Mouse (Mus musculus): ENCODE results near the gene Olfr1265. TPM values are rescaled to one million over a fixed set of nuclear protein-coding genes. Genes with fewer than 3 reads are reported as not detected.

Olfr1265 gene
- under 1 TPM; 0.07 to 0.23 TPM for polyA plus RNA-seq (2017; shearing (Covaris generic))

GRCm38 (mm10) chr2:90035037-90035436 is at the start of gene Olfr1265:
Gene Olfr1265, plus strand, starts transcription at chr2:90035337.

GRCm38 (mm10) chr2:89990921-89991320 is 44.2 kb upstream of the Olfr1265 start, which contains the start of gene Olfr1261:
Gene Olfr1261, plus strand, starts transcription at chr2:89991221.

GRCm38 (mm10) chr2:89999845-90000244 is 35.3 kb upstream of the Olfr1265 start, which contains the start of gene Olfr1262:
Gene Olfr1262, plus strand, starts transcription at chr2:90000145.

GRCm38 (mm10) chr2:90011831-90012230 is 23.3 kb upstream of the Olfr1265 start, which contains the start of gene Olfr1263:
Gene Olfr1263, plus strand, starts transcription at chr2:90012131.

GRCm38 (mm10) chr2:90025477-90025876 is 9.7 kb upstream of the Olfr1265 start, which contains the start of gene Olfr1264:
Gene Olfr1264, minus strand, starts transcription at chr2:90025577.

GRCm38 (mm10) chr2:90063494-90063893 is 28.4 kb downstream of the Olfr1265 start, which contains the start of gene Olfr140:
Gene Olfr140, minus strand, starts transcription at chr2:90063594.

Other genes with a start within 250 kb of the Olfr1265 start
- gene Olfr1254, start 241.7 kb upstream of the Olfr1265 start, polyA plus RNA-seq (2017; shearing (Covaris generic)) = not detected
- gene Olfr1255, start 223.3 kb upstream of the Olfr1265 start, polyA plus RNA-seq (2017; shearing (Covaris generic)) = not detected
- not detected for gene Olfr1256, start 193.8 kb upstream of the Olfr1265 start, polyA plus RNA-seq (2017; shearing (Covaris generic))
- under 1 TPM in 1 of 2 experiments, not detected in 1; 0.67 TPM for gene Olfr48, start 187.1 kb upstream of the Olfr1265 start, polyA plus RNA-seq (2017; shearing (Covaris generic))
- gene Olfr1257, start 156.9 kb upstream of the Olfr1265 start, polyA plus RNA-seq (2017; shearing (Covaris generic)) = not detected
- under 1 TPM in 1 of 2 experiments, not detected in 1; 0.37 TPM for gene Olfr1258, start 108.0 kb upstream of the Olfr1265 start, polyA plus RNA-seq (2017; shearing (Covaris generic))
- gene Olfr1259, start 86.7 kb upstream of the Olfr1265 start, polyA plus RNA-seq (2017; shearing (Covaris generic)) = under 1 TPM in 1 of 2 experiments, not detected in 1; 0.08 TPM
- not detected for gene Olfr1260, start 61.0 kb upstream of the Olfr1265 start, polyA plus RNA-seq (2017; shearing (Covaris generic))
- under 1 TPM in 1 of 2 experiments, not detected in 1; 0.38 TPM for gene Olfr1261, start 44.1 kb upstream of the Olfr1265 start, polyA plus RNA-seq (2017; shearing (Covaris generic))
- not detected for gene Olfr1262, start 35.2 kb upstream of the Olfr1265 start, polyA plus RNA-seq (2017; shearing (Covaris generic))
- gene Olfr1263, start 23.2 kb upstream of the Olfr1265 start, polyA plus RNA-seq (2017; shearing (Covaris generic)) = under 1 TPM; 0.07 to 0.34 TPM
- under 1 TPM; 0.04 to 0.38 TPM for gene Olfr1264, start 9.8 kb upstream of the Olfr1265 start, polyA plus RNA-seq (2017; shearing (Covaris generic))
- not detected for gene Olfr140, start 28.3 kb downstream of the Olfr1265 start, polyA plus RNA-seq (2017; shearing (Covaris generic))
- 1 to 10 TPM in 1 of 2 experiments, under 1 TPM in 1; 0.34 to 4.4 TPM for gene Olfr1269, start 86.1 kb downstream of the Olfr1265 start, polyA plus RNA-seq (2017; shearing (Covaris generic))
- not detected for gene Olfr32, start 107.0 kb downstream of the Olfr1265 start, polyA plus RNA-seq (2017; shearing (Covaris generic))
- under 1 TPM; 0.10 to 0.27 TPM for gene Olfr1270, start 117.8 kb downstream of the Olfr1265 start, polyA plus RNA-seq (2017; shearing (Covaris generic))
- not detected for gene Olfr1506, start 189.2 kb downstream of the Olfr1265 start, polyA plus RNA-seq (2017; shearing (Covaris generic))
- not detected for gene Olfr142, start 222.3 kb downstream of the Olfr1265 start, polyA plus RNA-seq (2017; shearing (Covaris generic))
- gene Olfr1271, start 235.7 kb downstream of the Olfr1265 start, polyA plus RNA-seq (2017; shearing (Covaris generic)) = under 1 TPM; 0.04 to 0.29 TPM